Mouse (Mus musculus) small intestine, adult 2 months (tissue): Measurements from ENCODE around the gene Mapre3.

Experiments
- CTCF ChIP-seq: fragments of 200-500 bp; IDR thresholded peaks from 2 replicates; pipeline ENCODE4 v1.5.1; 2012; ENCODE audit warnings: low read depth, mild to moderate bottlenecking, control low read depth, inconsistent platforms, low read length, moderate library complexity, mixed read lengths; ENCODE audit not compliant: insufficient replicate concordance, insufficient read length; ENCODE audit errors: extremely low read depth
- POLR2A ChIP-seq: fragments of 200-500 bp; IDR thresholded peaks from 2 replicates; pipeline ENCODE4 v1.6.1; 2012; ENCODE audit warnings: low read depth, mild to moderate bottlenecking, control low read depth, inconsistent platforms, low read length, moderate library complexity

DNA sequence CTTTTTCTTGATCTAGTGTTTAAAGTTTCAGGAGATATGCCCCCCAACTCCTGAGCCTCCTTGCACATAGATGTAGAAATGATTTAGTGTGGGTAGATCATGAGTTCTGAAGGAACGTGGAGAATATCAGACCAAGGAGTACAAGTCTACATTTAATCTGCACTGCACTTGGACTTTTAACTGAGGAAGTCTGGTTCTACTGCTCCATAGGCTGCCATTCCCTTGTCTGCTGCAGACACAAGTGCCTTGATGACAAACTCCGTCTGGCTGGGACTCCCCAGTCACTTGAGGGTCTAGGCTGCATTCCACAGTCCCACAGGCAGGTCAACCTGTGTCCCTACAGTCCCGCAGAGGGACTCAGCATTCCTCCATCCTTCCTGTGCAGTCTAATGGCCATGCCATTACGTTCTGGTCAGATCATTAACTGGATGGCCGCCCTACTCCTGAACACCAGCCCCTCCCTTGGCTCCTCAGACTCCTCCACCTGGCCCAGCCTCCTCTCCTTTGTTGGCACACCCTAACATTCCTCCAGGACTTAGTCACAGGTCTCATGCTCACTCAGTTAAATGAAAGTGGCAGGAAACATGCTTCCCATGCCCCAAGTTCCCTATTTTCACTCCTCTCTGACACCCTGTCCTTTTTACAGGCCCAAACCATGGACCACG lies 35.6 kb downstream of the Mapre3 start:
- no peak for TF ChIP-seq CTCF
- TF ChIP-seq POLR2A = no peak
